Mouse (Mus musculus) heart, embryonic 13.5 days (tissue): Measurements from ENCODE around the gene Farsb. TPM values are rescaled to one million over a fixed set of nuclear protein-coding genes. Genes with fewer than 3 reads are reported as not detected.

Experiments used
- ATAC-seq: fragments of 200-750 bp; cut with Nextera tagmentation; 2 replicates; pipeline ENCODE4 v1.8.0; 2017; ENCODE audit warnings: moderate TSS enrichment; ENCODE audit not compliant: insufficient number of reproducible peaks, low FRiP score, low TSS enrichment; ENCODE audit errors: extremely low read depth
- H3K27ac ChIP-seq: fragments of 300-500 bp; sonication (generic); replicated peaks from 2 replicates; pipeline ENCODE4 v1.5.1; 2015; ENCODE audit warnings: moderate library complexity, mild to moderate bottlenecking, inconsistent platforms
- H3K27me3 ChIP-seq: fragments of 300-500 bp; sonication (generic); replicated peaks from 2 replicates; pipeline ENCODE4 v1.6.1; 2015; ENCODE audit warnings: mild to moderate bottlenecking, inconsistent platforms
- H3K36me3 ChIP-seq: fragments of 300-500 bp; sonication (generic); 2 replicates; pipeline ENCODE4 v1.6.1; 2015; ENCODE audit warnings: mild to moderate bottlenecking, inconsistent platforms
- H3K4me1 ChIP-seq: fragments of 300-500 bp; sonication (generic); 2 replicates; pipeline ENCODE4 v1.6.1; 2015; ENCODE audit warnings: inconsistent platforms
- H3K4me2 ChIP-seq: fragments of 300-500 bp; sonication (generic); 2 replicates; pipeline ENCODE4 v1.6.1; 2015; ENCODE audit warnings: inconsistent platforms, mild to moderate bottlenecking, moderate library complexity
- H3K4me3 ChIP-seq: fragments of 300-500 bp; sonication (generic); 2 replicates; pipeline ENCODE4 v1.5.1; 2015; ENCODE audit warnings: moderate library complexity, mild to moderate bottlenecking, inconsistent platforms
- H3K9ac ChIP-seq: fragments of 300-500 bp; sonication (generic); 2 replicates; pipeline ENCODE4 v1.6.1; 2015; ENCODE audit warnings: inconsistent platforms, mild to moderate bottlenecking, moderate library complexity
- H3K9me3 ChIP-seq: fragments of 300-500 bp; sonication (generic); 2 replicates; pipeline ENCODE4 v1.6.1; 2016; ENCODE audit warnings: inconsistent platforms
- WGBS: fragments of 180-500 bp; shearing (Covaris S2); methylation state at CpG from one replicate; pipeline ENCODE4 v1.1.7; 2015; ENCODE audit warnings: mixed read lengths; 5-methylcytosine and 5-hydroxymethylcytosine counted together
- polyA plus RNA-seq: library from polyadenylated mRNA; unstranded; fragments of >200 nt; fragmentation: Nextera tagmentation; extraction: Ambion mirVana; gene quantifications from 2 replicates; pipeline ENCODE4 v1.2.1, GENCODE M21; 2015

Gene Farsb
- polyA plus RNA-seq, 1 experiment from 2014 or later: 96.3 TPM

DNA sequence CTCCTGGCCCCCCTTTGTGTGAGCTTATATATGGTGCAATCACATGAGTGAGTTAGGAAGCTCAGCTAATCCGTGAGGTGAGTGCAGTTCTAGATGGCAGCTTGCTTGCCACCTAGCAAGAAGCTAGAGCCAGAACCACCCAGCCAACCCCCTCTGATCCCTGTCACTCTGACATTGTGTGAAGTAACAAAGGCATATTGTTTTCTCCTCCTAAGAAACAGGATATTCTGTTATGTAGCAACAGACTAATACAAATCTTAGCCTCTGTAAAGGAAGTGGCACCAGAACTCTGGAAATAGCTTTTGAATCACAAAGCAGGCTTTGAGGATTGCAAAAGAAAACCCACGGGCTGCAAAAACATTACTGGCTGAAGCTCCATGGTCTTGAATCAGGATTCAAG, 4.3 kb downstream of the Farsb start:
- Histone ChIP-seq H3K27me3 (no peaks in the 10 kb centered on the region), H3K9ac (no peak overlapping the region)

GRCm38 (mm10) chr1:78483430-78483829, 5.3 kb downstream of the Farsb start:
- Histone ChIP-seq H3K27me3 (no peaks in the 10 kb centered on the region), H3K36me3 (peaks cover 39% of the 10 kb centered on the region), H3K4me1 (peaks cover 16% of the 10 kb centered on the region), H3K4me2 (no peak overlapping the region), H3K27ac (no peak overlapping the region), H3K4me3 (no peak overlapping the region), H3K9ac (no peak overlapping the region), H3K9me3 (no peaks in the 10 kb centered on the region)
- WGBS: 93% methylated on average over 3 of the region's 3 CpGs
- no peak for ATAC-seq

More for the DNA sequence above, 4.3 kb downstream of the Farsb start:
- no peak for ATAC-seq
- WGBS: 62% methylated on average over 2 of the region's 2 CpGs
- H3K27ac ChIP-seq: no peak overlapping the region
- peaks cover 16% of the 10 kb centered on the region for H3K4me1 ChIP-seq
- no peak overlapping the region for H3K4me2 ChIP-seq
- no peaks in the 10 kb centered on the region for H3K9me3 ChIP-seq
- H3K36me3 ChIP-seq: peaks cover 29% of the 10 kb centered on the region
- no peak overlapping the region for H3K4me3 ChIP-seq

DNA sequence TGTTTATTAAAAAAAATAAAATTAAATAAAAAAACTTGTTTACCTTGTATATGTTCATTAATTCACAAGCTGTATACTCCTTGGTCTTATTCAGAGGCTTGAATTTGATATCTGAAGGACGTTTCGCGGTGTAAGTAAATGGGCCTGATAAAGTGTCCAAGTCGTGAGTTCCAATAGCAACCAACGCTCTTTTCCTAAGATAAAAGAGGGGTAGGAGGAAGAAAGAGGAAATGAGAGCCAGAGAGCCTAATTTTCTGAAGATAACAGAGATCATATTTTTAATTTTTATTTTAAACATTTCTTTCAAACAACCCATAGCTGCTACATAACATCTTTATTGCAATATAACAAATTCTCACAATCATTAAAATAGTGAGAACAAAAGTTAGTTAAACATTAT, 16.3 kb downstream of the Farsb start:
- no peak overlapping the region for H3K27ac ChIP-seq
- no peak overlapping the region for H3K4me2 ChIP-seq
- ATAC-seq: no peak
- H3K9me3 ChIP-seq: no peaks in the 10 kb centered on the region
- WGBS: 85% methylated on average over 5 of the region's 5 CpGs
- H3K4me1 ChIP-seq: no peaks in the 10 kb centered on the region
- no peaks in the 10 kb centered on the region for H3K27me3 ChIP-seq
- no peak overlapping the region for H3K9ac ChIP-seq
- H3K4me3 ChIP-seq: no peak overlapping the region
- H3K36me3 ChIP-seq: peaks cover 76% of the 10 kb centered on the region

GRCm38 (mm10) chr1:78454659-78455058, 34.0 kb downstream of the Farsb start:
- no peak overlapping the region for H3K9ac ChIP-seq
- H3K4me1 ChIP-seq: no peaks in the 10 kb centered on the region
- peaks cover 90% of the 10 kb centered on the region for H3K36me3 ChIP-seq
- WGBS: 36% methylated on average over 7 of the region's 7 CpGs
- ATAC-seq: no peak
- no peak overlapping the region for H3K4me3 ChIP-seq
- no peak overlapping the region for H3K27ac ChIP-seq
- H3K9me3 ChIP-seq: no peaks in the 10 kb centered on the region
- H3K27me3 ChIP-seq: no peaks in the 10 kb centered on the region
- no peak overlapping the region for H3K4me2 ChIP-seq

DNA sequence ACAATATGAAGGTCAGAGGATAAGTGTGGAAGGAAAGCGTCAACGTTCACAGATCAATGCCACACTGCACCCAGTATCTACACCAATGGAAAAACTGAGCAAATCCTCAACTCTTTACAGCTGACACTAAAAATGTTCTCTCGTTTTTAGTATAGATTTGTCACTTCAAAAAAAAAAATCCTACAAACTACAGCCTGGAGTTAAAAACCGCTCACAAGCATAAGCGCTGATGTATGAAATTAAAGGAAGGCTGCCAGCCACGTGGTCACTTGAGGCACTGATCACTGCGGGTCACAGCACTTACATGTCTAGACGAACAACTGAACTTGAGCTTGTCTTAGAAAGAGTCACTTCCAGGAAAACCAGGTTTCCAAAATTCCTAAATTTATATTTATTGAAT, 34.8 kb downstream of the Farsb start:
- Histone ChIP-seq H3K36me3 (peaks cover 83% of the 10 kb centered on the region), H3K4me2 (no peak overlapping the region), H3K4me3 (no peak overlapping the region), H3K27me3 (no peaks in the 10 kb centered on the region), H3K27ac (no peak overlapping the region), H3K9ac (no peak overlapping the region), H3K4me1 (no peaks in the 10 kb centered on the region), H3K9me3 (no peaks in the 10 kb centered on the region)
- 93% methylated on average over 8 of the region's 8 CpGs for WGBS
- no peak for ATAC-seq

DNA sequence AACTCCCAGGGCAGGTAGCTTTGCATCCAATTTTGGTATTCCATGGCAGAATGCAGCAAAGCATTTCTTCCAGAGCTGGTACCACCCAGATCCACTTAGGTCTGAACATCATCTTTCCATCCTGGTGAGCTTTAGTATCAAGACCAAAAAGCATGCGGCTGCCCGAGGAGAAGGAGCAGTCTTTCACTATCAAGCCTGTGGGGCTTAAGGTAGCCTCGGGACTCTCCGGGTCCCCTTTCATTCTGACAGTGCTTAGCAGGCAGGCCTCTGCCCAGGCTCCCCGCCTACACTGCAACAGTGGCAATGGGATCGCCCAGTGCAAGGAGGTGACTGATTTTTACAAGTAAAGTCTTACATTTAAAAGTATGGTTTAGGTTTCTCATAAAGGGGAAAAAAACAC, 36.2 kb downstream of the Farsb start:
- Histone ChIP-seq H3K4me1 (0 out of 2 replicates have a peak, but pooled peaks cover 6% of the 10 kb centered on the region), H3K36me3 (peaks cover 81% of the 10 kb centered on the region), H3K9ac (no peak overlapping the region), H3K4me2 (no peak overlapping the region), H3K4me3 (no peak overlapping the region), H3K27ac (no peak overlapping the region), H3K9me3 (no peaks in the 10 kb centered on the region), H3K27me3 (no peaks in the 10 kb centered on the region)
- WGBS: 85% methylated on average over 6 of the region's 6 CpGs
- ATAC-seq: no peak

- no peak overlapping the region for H3K4me2 ChIP-seq
- H3K27ac ChIP-seq: no peak overlapping the region
- no peak overlapping the region for H3K9ac ChIP-seq
- no peaks in the 10 kb centered on the region for H3K27me3 ChIP-seq
- no peak overlapping the region for H3K4me3 ChIP-seq
- H3K9me3 ChIP-seq: no peaks in the 10 kb centered on the region
- no peak for ATAC-seq
- 81% methylated on average over 12 of the region's 12 CpGs for WGBS
- 0 out of 2 replicates have a peak, but pooled peaks cover 6% of the 10 kb centered on the region for H3K4me1 ChIP-seq
- peaks cover 78% of the 10 kb centered on the region for H3K36me3 ChIP-seq
These were observed 37.4 kb downstream of the Farsb start for GRCm38 (mm10) chr1:78451070-78451854.

GRCm38 (mm10) chr1:78448091-78448490, 40.6 kb downstream of the Farsb start:
- no peak for ATAC-seq
- no peak overlapping the region for H3K4me2 ChIP-seq
- no peak overlapping the region for H3K9ac ChIP-seq
- no peak overlapping the region for H3K27ac ChIP-seq
- no peak overlapping the region for H3K4me3 ChIP-seq
- no peaks in the 10 kb centered on the region for H3K9me3 ChIP-seq
- no peaks in the 10 kb centered on the region for H3K27me3 ChIP-seq
- H3K4me1 ChIP-seq: 0 out of 2 replicates have a peak, but pooled peaks cover 6% of the 10 kb centered on the region
- 76% methylated on average over 1 of the region's 1 CpGs for WGBS
- H3K36me3 ChIP-seq: peaks cover 82% of the 10 kb centered on the region

DNA sequence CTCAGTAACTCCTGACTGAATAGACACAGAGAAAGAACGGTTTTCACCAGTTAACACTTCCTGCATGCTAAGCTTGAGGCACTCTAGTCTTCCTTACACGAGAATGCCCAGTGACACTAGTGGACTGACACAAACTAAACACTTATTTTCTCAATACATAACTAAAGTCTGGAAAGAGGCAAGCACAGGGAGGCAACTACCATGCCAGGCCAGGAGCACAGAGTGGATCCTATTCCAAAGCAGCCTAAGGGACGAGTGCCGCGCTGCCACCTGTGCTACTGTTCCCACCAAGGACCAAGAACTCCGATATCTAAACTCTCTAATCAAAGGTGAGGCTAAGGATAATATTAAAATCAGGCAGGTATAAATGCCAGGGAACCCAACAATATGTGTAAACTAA, 42.0 kb downstream of the Farsb start:
- Histone ChIP-seq H3K4me2 (no peak overlapping the region), H3K27me3 (no peaks in the 10 kb centered on the region), H3K27ac (no peak overlapping the region), H3K9ac (no peak overlapping the region), H3K4me1 (0 out of 2 replicates have a peak, but pooled peaks cover 6% of the 10 kb centered on the region), H3K36me3 (peaks cover 79% of the 10 kb centered on the region), H3K4me3 (no peak overlapping the region), H3K9me3 (no peaks in the 10 kb centered on the region)
- no peak for ATAC-seq
- WGBS: 93% methylated on average over 6 of the region's 6 CpGs

DNA sequence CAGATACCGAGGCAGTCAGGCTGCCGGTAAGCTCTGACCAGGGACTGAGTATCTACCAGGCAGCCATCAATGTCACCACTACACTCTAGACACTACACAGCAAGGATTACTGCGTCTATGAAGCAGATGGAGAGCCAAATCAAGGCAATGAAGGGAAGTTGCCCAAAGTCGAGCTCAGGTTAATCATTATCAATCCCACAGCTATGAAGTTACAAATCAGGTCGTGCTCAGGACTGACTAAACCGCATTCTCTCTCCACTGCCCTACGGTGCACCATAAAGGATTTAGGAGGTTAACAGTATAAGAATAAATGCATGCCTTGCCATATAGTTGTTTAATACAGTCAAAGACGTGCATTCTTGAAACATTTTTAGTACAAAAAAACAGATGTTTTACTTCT, 42.5 kb downstream of the Farsb start:
- H3K4me2 ChIP-seq: no peak overlapping the region
- H3K9ac ChIP-seq: no peak overlapping the region
- no peaks in the 10 kb centered on the region for H3K9me3 ChIP-seq
- no peaks in the 10 kb centered on the region for H3K27me3 ChIP-seq
- 0 out of 2 replicates have a peak, but pooled peaks cover 6% of the 10 kb centered on the region for H3K4me1 ChIP-seq
- no peak for ATAC-seq
- WGBS: 80% methylated on average over 8 of the region's 8 CpGs
- H3K27ac ChIP-seq: no peak overlapping the region
- no peak overlapping the region for H3K4me3 ChIP-seq
- peaks cover 79% of the 10 kb centered on the region for H3K36me3 ChIP-seq

GRCm38 (mm10) chr1:78443056-78443455, 45.6 kb downstream of the Farsb start:
- no peaks in the 10 kb centered on the region for H3K9me3 ChIP-seq
- peaks cover 73% of the 10 kb centered on the region for H3K36me3 ChIP-seq
- H3K27me3 ChIP-seq: no peaks in the 10 kb centered on the region
- no peak overlapping the region for H3K9ac ChIP-seq
- no peak for ATAC-seq
- no peak overlapping the region for H3K27ac ChIP-seq
- H3K4me3 ChIP-seq: no peak overlapping the region
- no peak overlapping the region for H3K4me2 ChIP-seq
- 92% methylated on average over 7 of the region's 7 CpGs for WGBS
- 0 out of 2 replicates have a peak, but pooled peaks cover 2% of the 10 kb centered on the region for H3K4me1 ChIP-seq

DNA sequence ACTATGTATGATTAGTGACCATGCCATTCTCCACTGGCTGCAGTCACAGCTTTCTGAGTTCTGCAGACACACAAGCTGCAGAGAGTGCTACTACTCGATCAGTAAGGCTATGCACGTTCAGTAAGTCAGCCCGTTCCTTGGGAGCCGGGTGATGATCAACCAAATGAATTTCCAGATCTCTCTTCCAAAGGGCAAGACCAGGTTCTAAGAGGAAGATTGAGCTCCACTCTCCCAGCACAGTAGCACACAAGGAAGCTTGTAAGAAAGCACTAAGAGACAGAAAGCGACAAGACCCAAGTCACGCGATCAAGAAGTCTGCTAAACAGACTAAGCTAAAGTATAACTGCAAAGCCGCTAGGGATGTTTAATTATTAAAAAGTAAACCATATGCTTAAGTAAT, 48.0 kb downstream of the Farsb start:
- no peak overlapping the region for H3K4me3 ChIP-seq
- no peaks in the 10 kb centered on the region for H3K9me3 ChIP-seq
- no peak overlapping the region for H3K27ac ChIP-seq
- WGBS: 92% methylated on average over 8 of the region's 8 CpGs
- H3K9ac ChIP-seq: no peak overlapping the region
- ATAC-seq: no peak
- H3K36me3 ChIP-seq: peaks cover 61% of the 10 kb centered on the region
- H3K27me3 ChIP-seq: no peaks in the 10 kb centered on the region
- peaks cover 10% of the 10 kb centered on the region for H3K4me1 ChIP-seq
- no peak overlapping the region for H3K4me2 ChIP-seq
